Mouse (Mus musculus) spleen, adult 2 months (tissue): ENCODE measurements at regions not wholly inside any gene's neighbourhood (a gene's known extent, or its start where the extent isn't known, plus 50 kb on each side); places are given as distances from the start of the nearest gene placed in this dataset.

ENCODE experiments used
- DNase-seq, 2 experiments: peaks; one replicate each; pipeline versions ENCODE4 v3.0.0 to v3.0.0-alpha.2; 2012 to 2021; ENCODE audit warnings: low spot score in 2 of 2, low read depth in 1 of 2
- H3K27ac ChIP-seq: fragments of 200-500 bp; 2 replicates; pipeline ENCODE4 v1.5.1; 2012; ENCODE audit warnings: low read length, inconsistent platforms; ENCODE audit not compliant: insufficient read depth
- H3K27me3 ChIP-seq: fragments of 200-500 bp; 2 replicates; pipeline ENCODE4 v1.6.1; 2012; ENCODE audit warnings: mild to moderate bottlenecking, moderate library complexity, low read length, inconsistent platforms; ENCODE audit not compliant: control insufficient read depth, insufficient read depth
- H3K36me3 ChIP-seq: fragments of 200-500 bp; 2 replicates; pipeline ENCODE4 v1.6.1; 2012; ENCODE audit warnings: mild to moderate bottlenecking, low read length, inconsistent platforms; ENCODE audit not compliant: control insufficient read depth, insufficient read depth
- H3K4me1 ChIP-seq: fragments of 200-500 bp; 2 replicates; pipeline ENCODE4 v1.6.1; 2011; ENCODE audit warnings: inconsistent platforms; ENCODE audit not compliant: control insufficient read depth, insufficient read depth, insufficient read length
- H3K4me3 ChIP-seq: fragments of 200-500 bp; 2 replicates; pipeline ENCODE4 v1.5.1; 2011; ENCODE audit warnings: mild to moderate bottlenecking, inconsistent platforms; ENCODE audit not compliant: insufficient read depth, insufficient read length; ENCODE audit errors: extremely low read depth
- CTCF ChIP-seq: fragments of 200-500 bp; IDR thresholded peaks from 2 replicates; pipeline ENCODE4 v1.5.1; 2011; ENCODE audit warnings: mild to moderate bottlenecking, inconsistent platforms; ENCODE audit not compliant: insufficient read depth, insufficient read length, insufficient replicate concordance; ENCODE audit errors: extremely low read depth
- POLR2A ChIP-seq: fragments of 200-500 bp; IDR thresholded peaks from 2 replicates; pipeline ENCODE4 v1.6.1; 2011; ENCODE audit warnings: low read depth, low read length, inconsistent platforms
- WGBS: fragments of 180-500 bp; shearing (Covaris S2); methylation state at CpG from one replicate; pipeline ENCODE4 v1.1.7; 2018; 5-methylcytosine and 5-hydroxymethylcytosine counted together

- Histone ChIP-seq H3K27ac (no peak overlapping the region), H3K4me1 (no peaks in the 10 kb centered on the region), H3K36me3 (no peaks in the 10 kb centered on the region), H3K4me3 (no peak overlapping the region), H3K27me3 (no peaks in the 10 kb centered on the region)
- TF ChIP-seq POLR2A: no peak
- TF ChIP-seq CTCF: no peak
- no peak for DNase-seq
Observed at GRCm38 (mm10) chr4:10030316-10030715, 844.0 kb upstream of the 2610301B20Rik start.

- no peak overlapping the region for H3K27ac ChIP-seq
- H3K4me1 ChIP-seq: no peaks in the 10 kb centered on the region
- DNase-seq: no peak
- H3K4me3 ChIP-seq: no peak overlapping the region
- H3K27me3 ChIP-seq: no peaks in the 10 kb centered on the region
- no peak for TF ChIP-seq POLR2A
- no peak for TF ChIP-seq CTCF
- H3K36me3 ChIP-seq: no peaks in the 10 kb centered on the region
- WGBS: 67% methylated on average over 3 of the region's 3 CpGs
Observed at GRCm38 (mm10) chr4:10031764-10032163, 842.5 kb upstream of the 2610301B20Rik start.

- WGBS: 13% methylated on average over 1 of the region's 1 CpGs
- DNase-seq: no peak
- no peak overlapping the region for H3K4me3 ChIP-seq
- no peaks in the 10 kb centered on the region for H3K4me1 ChIP-seq
- TF ChIP-seq POLR2A (no peak), CTCF (no peak)
- H3K36me3 ChIP-seq: no peaks in the 10 kb centered on the region
- no peak overlapping the region for H3K27ac ChIP-seq
- H3K27me3 ChIP-seq: no peaks in the 10 kb centered on the region
Observed at GRCm38 (mm10) chr4:10035336-10035735, 839.0 kb upstream of the 2610301B20Rik start.

- DNase-seq: no peak
- Histone ChIP-seq H3K27me3 (no peaks in the 10 kb centered on the region), H3K4me1 (no peaks in the 10 kb centered on the region), H3K27ac (no peak overlapping the region), H3K36me3 (no peaks in the 10 kb centered on the region), H3K4me3 (no peak overlapping the region)
- TF ChIP-seq CTCF: no peak
- no peak for TF ChIP-seq POLR2A
- 44% methylated on average over 2 of the region's 2 CpGs for WGBS
Observed at GRCm38 (mm10) chr4:10041301-10042093, 832.8 kb upstream of the 2610301B20Rik start.

DNA sequence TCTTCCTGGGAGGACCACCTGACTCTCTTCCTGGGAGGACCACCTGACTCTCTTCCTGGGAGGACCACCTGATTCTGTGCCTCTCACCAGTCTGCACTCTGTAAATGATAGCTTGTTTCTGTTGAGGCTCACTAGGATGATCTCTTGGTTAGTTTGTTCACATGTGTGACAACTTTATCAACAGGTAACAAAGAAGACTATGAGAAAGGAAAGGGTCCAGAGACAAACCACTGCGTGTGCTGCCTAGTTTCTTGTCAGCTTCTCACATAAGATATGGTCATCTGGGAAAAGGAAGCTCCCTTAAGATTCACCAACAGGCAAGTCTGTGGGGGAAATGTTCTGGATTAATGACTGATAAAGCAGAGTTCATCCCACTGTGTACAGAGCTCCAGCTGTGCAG lies 825.5 kb upstream of the 2610301B20Rik start:
- Histone ChIP-seq H3K4me1 (no peaks in the 10 kb centered on the region), H3K27me3 (no peaks in the 10 kb centered on the region), H3K36me3 (no peaks in the 10 kb centered on the region), H3K27ac (no peak overlapping the region), H3K4me3 (no peak overlapping the region)
- TF ChIP-seq CTCF: no peak
- no peak for TF ChIP-seq POLR2A
- DNase-seq: no peak
- 45% methylated on average over 1 of the region's 1 CpGs for WGBS

- no peaks in the 10 kb centered on the region for H3K36me3 ChIP-seq
- no peak overlapping the region for H3K27ac ChIP-seq
- no peaks in the 10 kb centered on the region for H3K4me1 ChIP-seq
- no peak overlapping the region for H3K4me3 ChIP-seq
- no peak for DNase-seq
- no peak for TF ChIP-seq POLR2A
- 9% methylated on average over 4 of the region's 4 CpGs for WGBS
- H3K27me3 ChIP-seq: no peaks in the 10 kb centered on the region
Observed at GRCm38 (mm10) chr4:10049411-10049810, 824.9 kb upstream of the 2610301B20Rik start.

DNA sequence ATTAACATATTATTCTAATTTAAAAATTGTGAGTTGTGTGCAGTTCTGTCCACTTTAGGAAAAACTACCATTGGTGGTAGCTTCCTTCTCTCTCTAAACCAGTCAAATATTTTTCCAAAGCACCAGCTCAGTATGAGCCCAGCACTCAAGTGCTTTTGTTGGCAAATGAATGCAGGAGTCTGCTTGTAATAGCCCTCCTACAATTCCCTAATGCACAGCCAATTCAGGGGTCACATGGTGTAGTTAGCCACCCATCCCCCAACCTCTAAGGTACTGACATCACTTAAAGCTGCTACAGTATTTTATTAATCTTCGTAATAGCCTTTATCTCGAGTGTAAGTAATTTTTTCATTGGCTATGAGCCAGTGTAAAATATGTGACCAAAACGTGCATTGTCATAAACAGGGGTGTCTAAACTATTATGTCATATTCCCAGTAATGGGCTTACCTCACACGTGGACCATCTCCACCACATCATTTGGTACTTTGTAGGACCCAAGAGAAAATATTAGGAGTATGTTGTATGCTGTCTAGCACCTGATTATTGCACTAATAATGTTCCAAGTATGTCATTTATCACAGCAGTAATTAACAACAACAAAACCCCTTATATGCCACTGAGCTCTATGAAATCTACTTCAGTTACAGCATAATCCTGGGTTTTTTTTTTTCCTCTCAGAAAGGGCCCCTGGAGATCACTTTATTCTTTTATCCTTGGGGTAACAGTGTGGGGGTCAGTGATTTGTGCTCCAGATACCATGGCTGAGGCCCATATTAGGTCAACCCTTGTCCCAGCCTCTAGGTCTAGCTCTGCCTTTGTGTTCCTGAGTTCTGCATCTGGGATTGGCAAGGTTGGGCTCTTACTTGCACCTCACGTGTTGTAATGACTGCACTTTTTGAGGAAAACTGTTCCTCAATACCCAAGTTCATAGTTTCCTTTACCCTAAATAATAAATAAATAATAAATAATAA lies 822.7 kb upstream of the 2610301B20Rik start:
- Histone ChIP-seq H3K27ac (no peak overlapping the region), H3K27me3 (no peaks in the 10 kb centered on the region), H3K4me3 (no peak overlapping the region), H3K36me3 (no peaks in the 10 kb centered on the region), H3K4me1 (no peaks in the 10 kb centered on the region)
- 82% methylated on average over 5 of the region's 5 CpGs for WGBS
- no peak for DNase-seq
- TF ChIP-seq POLR2A (no peak), CTCF (no peak)
